Mouse (Mus musculus) right cerebral cortex, postnatal 36 days (tissue): ENCODE data around the gene Cracr2a.

Experiments used
- DNase-seq, 2 experiments: peaks; one replicate each; pipeline ENCODE4 v3.0.0; 2022; ENCODE audit warnings: low spot score in 2 of 2, mixed read lengths in 1 of 2

Gene Cracr2a

GRCm38 (mm10) chr6:127693681-127694080 lies 132.5 kb downstream of the Cracr2a start:
- no peak for DNase-seq

- no peak for DNase-seq
These were observed 140.1 kb downstream of the Cracr2a start for GRCm38 (mm10) chr6:127701036-127701783.

GRCm38 (mm10) chr6:127708218-127708628 lies 147.1 kb downstream of the Cracr2a start:
- no peak for DNase-seq

GRCm38 (mm10) chr6:127714906-127715305 lies 153.8 kb downstream of the Cracr2a start:
- DNase-seq: no peak

GRCm38 (mm10) chr6:127715428-127715827 lies 154.3 kb downstream of the Cracr2a start:
- DNase-seq: no peak

- no peak for DNase-seq
These were observed 156.3 kb downstream of the Cracr2a start for GRCm38 (mm10) chr6:127717239-127718137.

GRCm38 (mm10) chr6:127719875-127720274 lies 158.7 kb downstream of the Cracr2a start:
- peak; percentile 51 to 56 for DNase-seq

- DNase-seq: no peak
These were observed 162.0 kb downstream of the Cracr2a start for GRCm38 (mm10) chr6:127723126-127723525.
